Mouse (Mus musculus): ENCODE measurements around the gene Pramef25. TPM values are rescaled to one million over a fixed set of nuclear protein-coding genes. Genes with fewer than 3 reads are reported as not detected.

Gene Pramef25
- polyA plus RNA-seq, 1 experiment = not detected

Other genes starting within 250 kb of the Pramef25 start
- gene Gm13089, start 248.3 kb downstream of the Pramef25 start, polyA plus RNA-seq (2012; rRNA removed) = not detected in 2 replicates
- gene Gm13078, start 231.6 kb downstream of the Pramef25 start, polyA plus RNA-seq (2012; rRNA removed) = not detected in 2 replicates
- gene Gm13023, start 161.7 kb downstream of the Pramef25 start, polyA plus RNA-seq (2012; rRNA removed) = not detected in 2 replicates
- not detected in 2 replicates for gene Gm13084, start 134.9 kb downstream of the Pramef25 start, polyA plus RNA-seq (2012; rRNA removed)
- not detected in 2 replicates for gene Gm13103, start 104.5 kb downstream of the Pramef25 start, polyA plus RNA-seq (2012; rRNA removed)
- not detected in 2 replicates for gene Pramef6, start 50.6 kb downstream of the Pramef25 start, polyA plus RNA-seq (2012; rRNA removed)
- not detected in 2 replicates for gene Gm13101, start 15.9 kb upstream of the Pramef25 start, polyA plus RNA-seq (2012; rRNA removed)
- gene Pramef17, start 43.4 kb upstream of the Pramef25 start, polyA plus RNA-seq (2012; rRNA removed) = not detected in 2 replicates
- gene Pramel4, start 108.1 kb upstream of the Pramef25 start, polyA plus RNA-seq (2012; rRNA removed) = not detected in 2 replicates
- gene Gm13102, start 155.5 kb upstream of the Pramef25 start, polyA plus RNA-seq (2012; rRNA removed) = not detected in 2 replicates
- not detected in 2 replicates for gene Oog3, start 211.6 kb upstream of the Pramef25 start, polyA plus RNA-seq (2012; rRNA removed)
- not detected in 2 replicates for gene Oog2, start 239.7 kb upstream of the Pramef25 start, polyA plus RNA-seq (2012; rRNA removed)

Data from thymus, adult 2 months (tissue).